In genomic region chr19:34569896-34570476, GRCm38 (mm10) we compare ENCODE assay signal across 11 mouse cellular contexts. TPM values are rescaled to one million over a fixed set of nuclear protein-coding genes. Genes with fewer than 3 reads are reported as not detected.
DNase-seq lines count a peak whose midpoint lies in the region; ATAC-seq lines count a peak whose summit lies in the region.
"Had no signal": no experiment of that assay in that cellular context is flagged by ENCODE, and none has a peak within 500 bp of the region (broad histone marks: within the 10 kb centered on the region; RNA-seq: fewer than 3 reads in every experiment).

No protein-coding gene starts in this region.

- ATAC-seq in CD4-positive, CD25-positive, alpha-beta regulatory T cell, adult 4 months, result peak; percentile 49
- ATAC-seq in activated CD4-positive, CD25-positive, alpha-beta regulatory T cell, adult 4 months, result peak; percentile 36

- DNase-seq in kidney, adult 11 months, result peak; percentile 12
- no peak for DNase-seq in kidney, postnatal 14 days
- peak; percentile 32 to 53 for DNase-seq in kidney, postnatal 36 days
- no peak for DNase-seq in right cerebral cortex, postnatal 10 days (ENCODE audit: low spot score in 2 of 2)
- DNase-seq in lung, adult 18-20 months, result no peak
- DNase-seq: gastrocnemius, postnatal 10 days; liver; thymus, postnatal 25 days had no signal

RNA-seq across cellular contexts. Expression of gene Ifit3, which starts 13.3 kb away (rescaled TPM):
- polyA plus RNA-seq in CD4-positive, CD25-positive, alpha-beta regulatory T cell, adult 4 months (2017; shearing (Covaris generic)), result 10 to 100 TPM; 47.4 to 70.7 TPM
- polyA plus RNA-seq in activated CD4-positive, CD25-positive, alpha-beta regulatory T cell, adult 4 months (2017; shearing (Covaris generic)), result 10 to 100 TPM; 42.8 to 58.3 TPM
- polyA plus RNA-seq: erythroblast, embryonic 14.5 days had no signal

RNA-seq across cellular contexts. Expression of gene Ifit2, which starts 19.5 kb away (rescaled TPM):
- 10 to 100 TPM; 28.5 to 31.7 TPM for polyA plus RNA-seq in CD4-positive, CD25-positive, alpha-beta regulatory T cell, adult 4 months (2017; shearing (Covaris generic))
- 10 to 100 TPM; 25.6 to 26.6 TPM for polyA plus RNA-seq in activated CD4-positive, CD25-positive, alpha-beta regulatory T cell, adult 4 months (2017; shearing (Covaris generic))

RNA-seq across cellular contexts. Expression of gene Ifit1bl1, which starts 31.8 kb away (rescaled TPM):
- 100 to 1,000 TPM; 116 to 127 TPM for polyA plus RNA-seq in CD4-positive, CD25-positive, alpha-beta regulatory T cell, adult 4 months (2017; shearing (Covaris generic))
- 10 to 100 TPM; 76.0 to 92.6 TPM for polyA plus RNA-seq in activated CD4-positive, CD25-positive, alpha-beta regulatory T cell, adult 4 months (2017; shearing (Covaris generic))

RNA-seq across cellular contexts. Expression of gene Ifit3b, which starts 37.8 kb away (rescaled TPM):
- 10 to 100 TPM in 1 of 2 experiments, 1 to 10 TPM in 1; 9.3 to 14.8 TPM for polyA plus RNA-seq in CD4-positive, CD25-positive, alpha-beta regulatory T cell, adult 4 months (2017; shearing (Covaris generic))
- polyA plus RNA-seq in activated CD4-positive, CD25-positive, alpha-beta regulatory T cell, adult 4 months (2017; shearing (Covaris generic)), result 10 to 100 TPM in 1 of 2 experiments, 1 to 10 TPM in 1; 6.8 to 10.8 TPM
- polyA plus RNA-seq: erythroblast, embryonic 14.5 days had no signal

RNA-seq across cellular contexts. Expression of gene Lipa, which starts 42.7 kb away (rescaled TPM):
- 100 to 1,000 TPM; 100 to 102 TPM for polyA plus RNA-seq in CD4-positive, CD25-positive, alpha-beta regulatory T cell, adult 4 months (2017; shearing (Covaris generic))
- 100 to 1,000 TPM in 1 of 2 experiments, 10 to 100 TPM in 1; 98.8 to 105 TPM for polyA plus RNA-seq in activated CD4-positive, CD25-positive, alpha-beta regulatory T cell, adult 4 months (2017; shearing (Covaris generic))

Comparison
In these comparisons a context has a peak if more than half of its experiments do, and no peak if none do; other contexts are left out.
1. DNase-seq: peak in kidney, adult 11 months (single experiment) and kidney, postnatal 36 days (2 of 2); none in kidney, postnatal 14 days (single experiment), right cerebral cortex, postnatal 10 days (0 of 2) and lung, adult 18-20 months (0 of 2).